Mouse (Mus musculus) liver, embryonic 14.5 days (tissue): ENCODE data around the gene H2-Eb2.

Experiments used
- CTCF ChIP-seq: IDR thresholded peaks from 2 replicates; pipeline ENCODE4 v1.5.1; 2016; ENCODE audit warnings: antibody characterized with exemption, low read depth, control low read depth
- EP300 ChIP-seq: IDR thresholded peaks from 2 replicates; pipeline ENCODE4 v1.6.1; 2016; ENCODE audit warnings: antibody characterized with exemption, low read depth

DNA sequence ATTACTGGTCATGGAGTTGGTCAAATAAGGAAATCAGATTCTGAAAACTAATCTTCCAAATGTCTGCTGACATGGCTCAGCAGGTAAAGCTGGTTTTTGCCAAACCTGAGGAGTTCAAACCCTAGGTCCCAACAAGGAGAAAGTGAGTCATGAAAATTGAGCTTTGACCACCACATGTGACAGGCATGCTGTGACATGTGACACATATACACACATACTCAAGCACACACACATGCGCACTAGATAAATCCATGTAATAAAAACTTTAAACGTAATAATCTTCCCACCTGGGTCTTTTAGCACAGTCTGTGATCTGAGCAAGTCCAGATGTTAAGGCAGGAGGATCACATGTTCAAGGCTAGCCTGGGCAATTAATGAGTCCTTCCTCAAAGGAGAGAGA is 21.7 kb upstream of the H2-Eb2 start:
- TF ChIP-seq CTCF (no peak), EP300 (no peak)
